In genomic region chr11:69695361-69696181, GRCm38 (mm10) we compare ENCODE assay signal across 8 mouse cellular contexts. TPM values are rescaled to one million over a fixed set of nuclear protein-coding genes. Genes with fewer than 3 reads are reported as not detected.
DNase-seq lines count a peak whose midpoint lies in the region; ATAC-seq and TF ChIP-seq lines count a peak whose summit lies in the region.

Gene Tnfsf12, minus strand, starts transcription at chr11:69695849.
Gene Tnfsfm13, minus strand, starts transcription at chr11:69696098.

- H3K27ac ChIP-seq in spleen, adult 2 months (ENCODE audit: insufficient read depth, low read length): peak within 1 kb of the TSS; percentile 85
- peak within 1 kb of the TSS; percentile 63 for H3K27ac ChIP-seq in intestine, embryonic 16.5 days (ENCODE audit: low read length)
- H3K27ac ChIP-seq in liver, embryonic 15.5 days (replicated peaks): peak within 1 kb of the TSS; percentile 71

- no peaks in the 10 kb centered on the region for H3K9me3 ChIP-seq in intestine, embryonic 16.5 days (ENCODE audit: control insufficient read depth, low read length)
- no peaks in the 10 kb centered on the region for H3K9me3 ChIP-seq in liver, embryonic 15.5 days (replicated peaks)

- no peaks in the 10 kb centered on the region for H3K36me3 ChIP-seq in spleen, adult 2 months (ENCODE audit: control insufficient read depth, insufficient read depth, low read length)
- H3K36me3 ChIP-seq in intestine, embryonic 16.5 days (ENCODE audit: control insufficient read depth, insufficient read depth, low read length): no peaks in the 10 kb centered on the region
- no peaks in the 10 kb centered on the region for H3K36me3 ChIP-seq in liver, embryonic 15.5 days (replicated peaks)

- H3K27me3 ChIP-seq in spleen, adult 2 months (ENCODE audit: control insufficient read depth, insufficient read depth, low read length): peaks cover 7% of the 10 kb centered on the region
- H3K27me3 ChIP-seq in intestine, embryonic 16.5 days (replicated peaks; ENCODE audit: control insufficient read depth, insufficient read depth, low read length): no peaks in the 10 kb centered on the region
- peaks cover 15% of the 10 kb centered on the region for H3K27me3 ChIP-seq in liver, embryonic 15.5 days

- H3K9ac ChIP-seq in intestine, embryonic 16.5 days (ENCODE audit: low read depth, low read length): peak within 1 kb of the TSS; percentile 81
- H3K9ac ChIP-seq in liver, embryonic 15.5 days: peak within 1 kb of the TSS; percentile 51

- H3K4me3 ChIP-seq in spleen, adult 2 months (ENCODE audit: extremely low read depth, insufficient read depth, insufficient read length): peak within 1 kb of the TSS; percentile 46
- H3K4me3 ChIP-seq in intestine, embryonic 16.5 days (ENCODE audit: low read length): peak within 1 kb of the TSS; percentile 62
- H3K4me3 ChIP-seq in liver, embryonic 15.5 days (replicated peaks): peak within 1 kb of the TSS; percentile 56

- ATAC-seq in intestine, embryonic 16.5 days: peak; percentile 77
- peak; percentile 56 for ATAC-seq in liver, embryonic 15.5 days (ENCODE audit: insufficient read depth)
- peak; percentile 78 for ATAC-seq in monocyte, adult 5-6 weeks (replicated peaks; ENCODE audit: insufficient number of reproducible peaks, low FRiP score, low TSS enrichment, poor library complexity, severe bottlenecking)

- 15% methylated on average over 40 of the region's 41 CpGs for WGBS in spleen, adult 2 months
- 7% methylated on average over 35 of the region's 41 CpGs for WGBS in intestine, embryonic 16.5 days
- WGBS in liver, embryonic 15.5 days (ENCODE audit: insufficient replicate concordance): 10% methylated on average over 41 of the region's 41 CpGs

- no peak for TF ChIP-seq POLR2A in spleen, adult 2 months (IDR thresholded peaks at IDR 0.05; ENCODE audit: low read depth, low read length)

- H3K4me1 ChIP-seq in spleen, adult 2 months (ENCODE audit: control insufficient read depth, insufficient read depth, insufficient read length): peaks cover 3% of the 10 kb centered on the region
- H3K4me1 ChIP-seq in intestine, embryonic 16.5 days (ENCODE audit: control insufficient read depth, insufficient read depth, low read length): peaks cover 9% of the 10 kb centered on the region
- peaks cover 33% of the 10 kb centered on the region for H3K4me1 ChIP-seq in liver, embryonic 15.5 days (replicated peaks)

- peak within 1 kb of the TSS; percentile 90 for H3K4me2 ChIP-seq in intestine, embryonic 16.5 days (ENCODE audit: low read depth, low read length)
- peak within 1 kb of the TSS; percentile 68 for H3K4me2 ChIP-seq in liver, embryonic 15.5 days

- no peak for TF ChIP-seq CTCF in spleen, adult 2 months (IDR thresholded peaks at IDR 0.05; ENCODE audit: extremely low read depth, insufficient read depth, insufficient read length, insufficient replicate concordance)

- DNase-seq in spleen, adult 2 months (ENCODE audit: low read depth in 1 of 2, low spot score in 2 of 2): no peak
- DNase-seq in spleen, adult 12 weeks (ENCODE audit: low spot score): no peak
- peak; percentile 54 for DNase-seq in embryo, embryonic 10 days (ENCODE audit: low spot score)
- peak; percentile 99 for DNase-seq in heart, adult 11 months
- peak; percentile 85 for DNase-seq in testis, postnatal 10 days (ENCODE audit: low spot score)

RNA-seq across cellular contexts. Expression of gene Tnfsf12, which starts in this region (rescaled TPM):
- 23.9 and 26.6 TPM in 2 replicates for polyA plus RNA-seq in spleen, adult 2 months (2012; rRNA removed)
- 6.0 and 6.3 TPM in 2 replicates for polyA plus RNA-seq in intestine, embryonic 16.5 days (2015; fragmentation: Nextera tagmentation; extraction: Ambion mirVana)
- polyA plus RNA-seq in liver, embryonic 15.5 days (2015; fragmentation: Nextera tagmentation; extraction: Ambion mirVana): 2.1 and 2.6 TPM in 2 replicates
- 2.5 to 23.1 TPM (median 10.7 TPM) in 3 replicates for total RNA-seq in monocyte, adult 5-6 weeks (2017)

RNA-seq across cellular contexts. Expression of gene Tnfsfm13, which starts in this region (rescaled TPM):
- 4.8 and 5.0 TPM in 2 replicates for polyA plus RNA-seq in spleen, adult 2 months (2012; rRNA removed)
- 3.0 and 3.3 TPM in 2 replicates for polyA plus RNA-seq in intestine, embryonic 16.5 days (2015; fragmentation: Nextera tagmentation; extraction: Ambion mirVana)
- 0.85 and 0.89 TPM in 2 replicates for polyA plus RNA-seq in liver, embryonic 15.5 days (2015; fragmentation: Nextera tagmentation; extraction: Ambion mirVana)
- 23.9 to 50.5 TPM (median 24.3 TPM) in 3 replicates for total RNA-seq in monocyte, adult 5-6 weeks (2017)

Comparison
In these comparisons a context has a peak if more than half of its experiments do, and no peak if none do; other contexts are left out.
1. DNase-seq: peak in embryo, embryonic 10 days (single experiment), heart, adult 11 months (single experiment) and testis, postnatal 10 days (single experiment); none in spleen, adult 2 months (0 of 2) and spleen, adult 12 weeks (single experiment).
2. Peak in every context shown above with its lines, with median percentiles within 50 percentile points of each other: H3K27ac ChIP-seq, H3K4me3 ChIP-seq and ATAC-seq.